Mouse (Mus musculus) liver, embryonic 14.5 days (tissue): ENCODE measurements around the gene Dnajc11.

Source experiments
- CTCF ChIP-seq: IDR thresholded peaks from 2 replicates; pipeline ENCODE4 v1.5.1; 2016; ENCODE audit warnings: antibody characterized with exemption, low read depth, control low read depth
- EP300 ChIP-seq: IDR thresholded peaks from 2 replicates; pipeline ENCODE4 v1.6.1; 2016; ENCODE audit warnings: antibody characterized with exemption, low read depth

DNA sequence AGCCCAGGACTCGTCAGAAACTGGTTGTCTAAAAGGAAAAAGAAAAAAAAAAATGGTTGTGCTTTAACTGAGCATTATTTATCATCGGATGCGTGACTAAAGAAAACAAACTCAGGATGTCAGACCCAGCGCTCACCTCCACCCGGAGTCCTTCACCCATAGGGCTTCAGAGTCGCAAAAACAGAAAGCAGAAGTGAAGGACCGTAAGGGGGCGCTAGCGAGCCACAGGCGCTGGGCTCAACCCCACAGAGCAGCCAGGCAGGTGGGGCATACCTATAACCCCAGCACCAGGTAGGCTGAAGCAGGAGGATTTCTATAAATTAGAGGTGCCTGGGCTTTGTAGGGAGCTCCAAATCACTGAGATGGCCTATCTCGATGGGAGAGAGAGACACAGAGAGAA, 32.1 kb upstream of the Dnajc11 start:
- TF ChIP-seq CTCF (peak; percentile 73), EP300 (no peak)
